Mouse (Mus musculus) heart, embryonic 14.5 days (tissue): ENCODE measurements around the gene Ttc38. TPM values are rescaled to one million over a fixed set of nuclear protein-coding genes. Genes with fewer than 3 reads are reported as not detected.

Experiments
- polyA plus RNA-seq: library from polyadenylated mRNA; unstranded; fragments of >200 nt; fragmentation: Nextera tagmentation; extraction: Ambion mirVana; gene quantifications from 2 replicates; pipeline ENCODE4 v1.2.1, GENCODE M21; 2014

Gene Ttc38
- polyA plus RNA-seq, 1 experiment from 2014 or later, result 4.2 TPM

Other genes with a start within 250 kb of the Ttc38 start
- 0.23 and 0.41 TPM in 2 replicates for gene Wnt7b, start 249.8 kb upstream of the Ttc38 start, polyA plus RNA-seq
- 8.8 and 10.6 TPM in 2 replicates for gene Ppara, start 97.3 kb upstream of the Ttc38 start, polyA plus RNA-seq
- gene Cdpf1, start 20.6 kb upstream of the Ttc38 start, polyA plus RNA-seq, result 47.7 and 53.5 TPM in 2 replicates
- gene Pkdrej, start 10.6 kb upstream of the Ttc38 start, polyA plus RNA-seq, result 0.28 and 0.66 TPM in 2 replicates
- gene Gtse1, start 27.4 kb downstream of the Ttc38 start, polyA plus RNA-seq, result 18.9 and 21.8 TPM in 2 replicates
- gene Trmu, start 47.0 kb downstream of the Ttc38 start, polyA plus RNA-seq, result 24.9 and 26.5 TPM in 2 replicates
- 2.8 and 3.1 TPM in 2 replicates for gene Celsr1, start 201.5 kb downstream of the Ttc38 start, polyA plus RNA-seq
- gene Gramd4, start 225.4 kb downstream of the Ttc38 start, polyA plus RNA-seq, result 9.7 and 10.9 TPM in 2 replicates